Mouse (Mus musculus): Measurements from ENCODE around the gene Chd3. TPM values are rescaled to one million over a fixed set of nuclear protein-coding genes. Genes with fewer than 3 reads are reported as not detected.

Gene Chd3
- total RNA-seq, 2 experiments from 2014 or later = 525 to 527 TPM

DNA sequence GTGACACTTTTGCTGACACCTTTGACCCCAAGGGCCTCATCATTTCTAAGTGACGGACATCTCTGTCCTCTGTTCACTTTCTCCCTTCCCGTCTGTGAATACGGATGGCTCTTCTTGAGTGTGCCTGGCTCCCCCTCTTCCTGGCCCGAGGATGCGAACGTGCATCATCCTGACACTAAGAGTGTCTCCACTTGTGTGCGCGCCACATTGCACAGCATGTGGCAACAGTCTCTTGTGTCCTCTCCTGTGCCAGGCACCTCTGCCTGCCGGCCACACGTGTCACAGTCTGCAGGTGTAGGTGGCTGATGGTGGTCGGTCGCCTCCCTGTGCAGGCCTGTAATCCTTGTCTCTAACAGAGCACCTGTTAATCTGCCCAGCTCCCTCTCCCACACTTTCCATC lies 2.4 kb upstream of the Chd3 start:
- no peak for DNase-seq (ENCODE audit: extremely low spot score in 1 of 2, low spot score in 2 of 2)
- intact Hi-C loops (cut with DNase I) = no loop called here

DNA sequence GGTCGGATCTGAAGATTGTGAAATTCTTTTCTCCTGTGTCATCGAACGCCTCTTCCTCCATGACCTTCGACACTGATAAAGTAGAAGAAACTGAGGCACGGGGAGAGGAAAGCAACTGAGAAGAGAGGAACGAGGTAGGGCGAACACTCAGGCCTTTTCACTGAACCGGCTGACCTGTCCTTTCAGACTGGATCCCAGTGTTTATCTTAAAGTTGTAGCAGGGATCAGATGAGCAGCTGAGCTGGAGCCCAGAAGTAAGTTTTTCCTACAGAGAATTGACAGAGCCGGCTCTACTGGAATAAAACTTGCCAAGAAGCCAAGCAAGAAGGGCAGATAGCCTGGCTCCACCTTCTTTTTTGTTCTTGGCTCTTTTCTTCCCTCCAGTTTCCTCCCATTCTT lies 1.6 kb upstream of the Chd3 start:
- no peak for DNase-seq (ENCODE audit: extremely low spot score in 1 of 2, low spot score in 2 of 2)
- intact Hi-C loops (cut with DNase I) = no loop called here

DNA sequence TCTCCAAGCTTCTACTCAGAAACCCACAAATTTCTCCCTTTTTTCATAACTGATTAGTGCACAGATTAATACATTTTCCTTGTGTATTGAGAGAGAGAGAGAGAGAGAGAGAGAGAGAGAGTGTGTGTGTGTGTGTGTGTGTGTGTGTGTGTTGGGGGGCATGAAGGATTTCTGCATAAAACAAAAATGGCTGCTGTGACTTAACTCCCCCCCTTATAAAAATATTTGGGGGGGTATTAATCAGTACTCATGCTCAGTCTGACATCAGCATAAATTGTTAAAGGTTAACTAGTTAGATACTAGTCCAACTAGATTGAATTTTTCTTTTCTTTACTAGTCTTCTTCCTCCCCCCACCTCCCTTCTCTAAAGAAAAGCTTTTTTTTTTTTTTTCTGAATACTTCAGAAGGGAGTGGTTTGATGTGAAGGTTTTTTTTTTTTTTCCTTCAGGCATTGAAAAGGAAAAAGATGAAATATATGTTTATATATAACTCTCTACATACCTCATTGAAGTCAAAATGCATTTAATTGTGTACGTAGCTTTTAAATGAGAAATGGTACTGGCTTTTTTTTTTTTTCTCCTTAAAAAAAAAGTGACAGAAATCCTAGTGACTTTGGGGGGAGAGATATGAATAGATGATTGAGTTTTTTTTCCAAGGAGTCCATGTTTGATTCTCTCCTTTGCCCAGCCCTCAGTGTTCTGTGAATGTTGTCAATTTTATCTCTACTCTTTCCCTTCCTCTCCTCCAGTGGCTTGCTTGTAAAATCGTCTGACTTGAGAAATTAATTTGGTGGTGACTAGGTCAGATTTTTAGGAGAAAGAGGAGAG lies 997 bp upstream of the Chd3 start:
- no peak for DNase-seq (ENCODE audit: extremely low spot score in 1 of 2, low spot score in 2 of 2)
- intact Hi-C loops (cut with DNase I) = loop anchor here (5.0 kb wide), 1 partner anchor 38 kb away; no protein-coding TSS in a partner anchor

DNA sequence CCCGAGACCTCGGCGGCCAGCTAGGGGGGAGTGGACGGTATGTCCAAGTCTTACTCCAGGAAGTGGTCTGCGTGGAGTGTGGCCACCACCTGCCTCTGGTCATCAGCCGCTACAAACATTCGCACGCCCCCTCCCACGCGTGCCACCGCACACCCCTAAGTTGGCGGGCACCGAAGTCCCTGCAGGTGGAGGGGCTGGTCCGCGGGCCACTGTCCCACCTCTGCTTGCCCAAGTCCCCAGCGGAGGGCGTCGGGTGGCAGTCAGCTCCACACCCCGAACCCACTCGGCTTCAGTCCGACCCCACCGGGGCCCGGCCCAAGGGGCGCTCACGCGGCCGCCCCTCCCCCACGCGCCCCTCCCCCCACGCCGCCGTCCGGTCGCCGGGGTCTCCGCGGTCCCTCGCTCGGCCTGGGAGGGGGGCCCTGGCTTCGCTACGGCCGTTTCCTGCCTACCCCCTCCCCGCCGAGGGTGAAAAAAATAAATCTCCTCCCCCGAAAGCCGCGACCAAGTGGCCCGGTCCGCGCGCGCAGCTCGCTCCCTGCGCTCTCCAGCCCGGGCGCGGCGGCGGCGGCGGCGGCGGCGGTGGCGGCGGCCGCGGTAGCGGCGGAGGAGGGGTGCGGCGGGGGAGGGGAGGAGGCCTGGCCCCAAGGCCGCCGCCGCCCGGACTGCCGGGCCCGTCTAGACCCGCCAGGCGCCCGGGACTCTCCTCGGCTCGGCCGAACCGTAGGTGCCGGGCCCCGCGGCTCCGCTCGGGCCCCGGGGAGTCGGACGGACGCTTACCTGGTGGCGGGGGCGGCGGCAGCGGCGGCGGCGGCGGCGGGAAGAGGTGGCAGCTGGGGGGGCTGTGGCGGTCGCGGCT lies 621 bp downstream of the Chd3 start:
- intact Hi-C loops (cut with DNase I) = loop anchor here (5.0 kb wide), 1 partner anchor 36 kb away; no protein-coding TSS in a partner anchor
- DNase-seq (ENCODE audit: extremely low spot score in 1 of 2, low spot score in 2 of 2) = peak in 1 of 2 experiments; percentile 74

DNA sequence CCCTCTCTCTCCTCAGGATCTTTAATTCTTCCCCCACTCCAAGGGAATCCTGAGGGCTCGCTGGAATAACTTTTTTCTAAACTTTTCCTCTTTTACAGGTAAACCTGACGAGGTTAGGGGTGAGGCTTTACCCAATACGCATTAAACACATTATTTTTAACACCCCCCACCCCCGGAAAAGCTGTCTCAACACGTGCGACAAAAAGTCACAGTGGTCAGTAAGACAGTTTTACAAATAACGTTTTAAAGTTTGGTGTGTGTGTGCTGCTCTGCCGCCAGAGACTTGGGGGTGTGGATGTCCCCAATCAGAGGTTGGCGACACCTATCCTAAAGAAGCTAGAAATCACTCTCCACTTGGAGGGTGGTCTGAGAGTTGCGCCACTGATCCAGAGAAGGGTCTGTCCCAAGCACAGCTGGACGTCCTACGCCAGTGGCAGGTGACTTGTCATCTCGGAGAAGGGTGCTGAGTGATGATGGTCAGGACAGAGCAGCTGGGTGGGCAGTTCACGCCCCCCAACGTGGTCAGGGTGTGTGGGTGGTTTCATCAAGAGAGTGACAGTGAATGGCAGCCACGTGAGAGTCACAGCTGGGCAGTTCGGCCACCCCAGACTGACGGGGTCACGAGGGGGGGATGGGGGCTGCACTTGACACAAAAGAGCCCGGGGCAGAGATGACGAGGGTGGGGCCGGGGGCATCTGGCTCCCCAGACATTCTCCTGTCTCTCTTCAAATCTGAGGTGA lies 1.4 kb downstream of the Chd3 start:
- DNase-seq (ENCODE audit: extremely low spot score in 1 of 2, low spot score in 2 of 2) = peak in 1 of 2 experiments; percentile 68
- intact Hi-C loops (cut with DNase I) = loop anchor here (5.0 kb wide), 1 partner anchor 35 kb away; no protein-coding TSS in a partner anchor

DNA sequence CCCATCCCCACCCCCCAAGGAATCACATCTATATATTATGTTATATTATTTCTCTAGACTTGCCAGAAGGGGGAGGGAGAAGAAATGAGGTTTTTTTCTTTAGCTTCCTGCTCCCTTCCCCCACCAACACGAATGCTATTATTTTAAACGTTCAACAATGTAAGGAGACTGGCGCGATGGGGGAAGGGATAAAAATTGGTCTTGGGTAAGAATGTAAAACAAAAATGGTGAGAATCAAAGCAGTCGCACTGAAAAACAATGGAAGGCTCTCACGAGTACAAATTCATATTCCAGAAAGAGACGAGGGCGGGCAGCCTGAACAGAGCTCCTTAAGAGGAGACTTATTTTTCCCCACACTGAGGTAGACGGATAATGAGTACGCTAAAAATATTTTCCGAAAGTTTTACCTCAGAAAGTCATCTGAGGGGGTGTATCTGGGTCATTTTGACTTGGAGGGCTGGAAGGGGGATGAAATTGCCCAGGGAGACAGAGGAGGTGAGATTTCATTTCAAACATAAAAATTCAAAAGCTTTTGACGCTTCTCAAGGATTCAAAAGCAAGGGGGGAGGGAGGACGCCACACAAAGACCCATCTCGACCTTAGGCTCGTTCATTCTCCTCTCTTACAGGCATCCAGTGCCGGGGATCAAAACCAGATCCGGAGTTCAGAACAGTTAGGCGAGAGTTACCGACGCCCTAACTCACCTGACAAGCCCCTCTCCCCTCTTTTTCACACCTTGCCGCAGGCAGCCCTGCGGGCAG lies 2.2 kb downstream of the Chd3 start:
- intact Hi-C loops (cut with DNase I) = loop anchor here (5.0 kb wide), 1 partner anchor 35 kb away; no protein-coding TSS in a partner anchor
- DNase-seq (ENCODE audit: extremely low spot score in 1 of 2, low spot score in 2 of 2) = no peak

DNA sequence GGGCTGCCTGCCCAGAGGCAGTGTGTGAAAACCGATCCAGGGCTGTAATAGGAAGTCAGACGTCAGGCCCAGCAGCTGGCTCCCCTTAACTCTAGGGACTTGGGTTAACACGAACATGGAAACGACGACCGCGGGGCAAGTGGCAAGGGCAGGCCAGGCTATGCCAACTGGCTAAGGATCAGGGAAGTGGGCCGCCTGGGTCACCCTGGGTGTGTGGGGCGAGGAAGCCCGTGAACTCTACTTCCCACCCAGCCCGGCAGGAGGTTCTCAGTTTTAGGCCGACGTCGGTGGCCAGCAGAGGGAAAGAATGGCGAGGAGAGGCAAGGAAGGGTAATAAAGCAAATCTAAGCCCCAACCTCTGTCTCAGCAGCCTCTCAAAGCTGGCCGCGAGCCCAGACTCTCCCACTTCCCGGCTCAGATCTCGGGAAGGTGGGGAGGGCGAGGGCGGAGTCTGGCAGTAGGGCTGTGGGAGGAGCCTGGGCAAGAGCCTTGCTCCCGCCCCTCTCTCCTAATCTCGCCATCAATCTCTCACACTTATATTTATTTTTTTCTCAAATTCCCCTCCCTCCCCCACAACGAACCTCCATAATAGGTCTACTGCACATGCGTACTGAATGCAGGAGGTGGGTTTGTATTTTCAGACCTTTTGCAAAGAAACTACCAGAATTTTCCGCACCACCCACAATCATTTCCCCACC lies 2.9 kb downstream of the Chd3 start:
- peak; percentile 95 to 99 for DNase-seq (ENCODE audit: extremely low spot score in 1 of 2, low spot score in 2 of 2)
- intact Hi-C loops (cut with DNase I) = loop anchor here (5.0 kb wide), 1 partner anchor 34 kb away; no protein-coding TSS in a partner anchor

DNA sequence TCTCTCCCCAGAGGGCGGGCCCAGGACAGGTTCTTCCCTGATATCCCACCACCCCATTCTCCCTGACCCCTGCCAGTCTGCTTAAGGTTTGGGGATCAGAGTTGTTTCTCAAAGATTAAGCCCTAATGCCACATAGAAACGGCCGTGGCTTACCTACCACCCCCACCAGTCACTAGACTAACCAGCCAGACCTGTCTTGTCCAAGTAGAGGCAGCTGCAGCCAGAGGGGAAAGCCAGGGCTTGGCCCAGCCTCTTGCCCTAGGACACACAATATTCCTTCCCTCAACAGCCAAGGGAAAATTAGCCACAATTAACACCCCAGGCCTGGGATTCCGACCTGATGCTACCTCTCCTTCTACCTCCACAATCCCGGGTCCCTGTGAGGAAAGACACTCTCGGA lies 3.5 kb downstream of the Chd3 start:
- DNase-seq (ENCODE audit: extremely low spot score in 1 of 2, low spot score in 2 of 2) = no peak
- intact Hi-C loops (cut with DNase I) = loop anchor here (5.0 kb wide), 1 partner anchor 33 kb away; no protein-coding TSS in a partner anchor

DNA sequence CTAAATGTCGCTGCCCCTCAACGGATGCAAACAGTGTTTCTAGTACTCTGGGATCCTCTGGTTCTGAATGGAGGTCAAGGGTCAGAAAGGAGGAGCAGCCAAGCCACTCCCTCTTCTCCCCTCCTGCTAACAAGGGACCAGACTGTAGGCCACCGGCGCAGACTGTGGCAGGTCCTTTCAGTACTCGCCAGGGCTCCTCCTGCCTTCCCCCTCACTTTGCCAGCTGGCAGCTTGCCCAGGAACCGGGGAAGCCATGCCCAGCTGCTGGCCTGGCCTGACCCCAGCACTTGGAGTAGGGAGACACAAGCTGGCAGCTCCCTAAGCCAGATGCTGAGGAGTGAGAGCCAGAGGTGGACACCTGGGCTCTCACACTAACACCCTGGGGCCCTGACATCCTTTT lies 4.3 kb downstream of the Chd3 start:
- intact Hi-C loops (cut with DNase I) = loop anchor here (5.0 kb wide), 1 partner anchor 33 kb away; no protein-coding TSS in a partner anchor
- DNase-seq (ENCODE audit: extremely low spot score in 1 of 2, low spot score in 2 of 2) = peak; percentile 92 to 98

DNA sequence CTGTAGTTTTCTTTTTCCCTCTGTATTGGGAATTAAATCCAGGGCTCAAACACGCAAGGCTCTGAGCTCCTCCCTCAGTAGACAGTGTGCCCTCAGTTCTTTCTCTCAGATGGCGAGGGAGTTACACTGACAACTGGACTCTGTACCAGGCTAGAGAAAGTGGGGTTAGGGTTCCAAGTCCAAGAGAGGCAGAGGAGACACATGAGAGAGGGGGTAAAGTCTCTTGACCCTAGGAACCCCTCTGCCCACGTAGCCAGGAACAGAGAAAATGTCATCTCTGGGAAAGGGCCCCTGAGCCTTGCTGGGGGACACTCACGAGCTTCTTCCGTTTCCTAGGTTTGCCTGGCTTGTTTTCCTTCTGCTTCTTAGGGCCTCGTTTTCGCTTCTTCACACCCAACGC lies 4.8 kb downstream of the Chd3 start:
- no peak for DNase-seq (ENCODE audit: extremely low spot score in 1 of 2, low spot score in 2 of 2)
- intact Hi-C loops (cut with DNase I) = no loop called here

DNA sequence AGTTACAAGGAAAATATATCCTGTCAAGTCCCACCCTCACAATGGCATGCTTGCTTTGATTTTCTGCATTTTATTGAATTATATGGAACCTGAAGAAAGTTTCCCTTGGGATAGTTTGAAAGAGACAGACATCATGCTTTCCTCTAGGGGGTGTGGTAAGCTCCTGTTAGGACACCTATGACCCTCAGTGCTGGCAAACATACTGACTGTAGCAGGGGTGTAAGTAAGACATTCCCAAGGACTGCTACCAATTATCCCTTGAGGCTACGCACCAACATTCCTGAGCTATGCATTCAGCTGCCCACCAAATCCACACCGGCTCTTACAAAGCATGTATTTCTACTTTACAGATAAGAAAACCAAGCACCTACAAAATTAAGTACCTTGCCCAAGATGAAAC lies 6.7 kb downstream of the Chd3 start:
- intact Hi-C loops (cut with DNase I) = loop anchor here (2.0 kb wide), 1 partner anchor 14 kb away; no protein-coding TSS in a partner anchor
- DNase-seq (ENCODE audit: extremely low spot score in 1 of 2, low spot score in 2 of 2) = no peak

DNA sequence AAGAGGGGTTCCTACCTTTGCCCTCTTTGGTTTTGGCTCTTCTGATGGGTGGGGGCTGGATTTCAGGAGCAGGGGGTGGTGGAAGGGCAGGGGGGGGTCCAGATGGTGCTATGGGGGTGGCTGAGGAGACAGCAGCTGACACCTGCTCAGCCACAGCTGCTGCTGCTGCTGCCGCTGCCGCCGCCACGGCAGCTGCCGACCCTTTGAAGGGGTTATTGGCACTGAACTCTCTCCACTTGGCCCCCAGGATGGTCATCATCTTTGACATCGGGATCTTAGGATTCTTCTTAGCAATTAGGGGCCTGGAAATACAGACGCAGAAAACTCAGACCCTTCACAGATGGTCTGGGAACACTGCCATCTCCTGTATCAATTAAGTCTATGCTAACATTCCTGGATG lies 7.2 kb downstream of the Chd3 start:
- DNase-seq (ENCODE audit: extremely low spot score in 1 of 2, low spot score in 2 of 2) = no peak
- intact Hi-C loops (cut with DNase I) = loop anchor here (2.0 kb wide), 1 partner anchor 13 kb away; no protein-coding TSS in a partner anchor

DNA sequence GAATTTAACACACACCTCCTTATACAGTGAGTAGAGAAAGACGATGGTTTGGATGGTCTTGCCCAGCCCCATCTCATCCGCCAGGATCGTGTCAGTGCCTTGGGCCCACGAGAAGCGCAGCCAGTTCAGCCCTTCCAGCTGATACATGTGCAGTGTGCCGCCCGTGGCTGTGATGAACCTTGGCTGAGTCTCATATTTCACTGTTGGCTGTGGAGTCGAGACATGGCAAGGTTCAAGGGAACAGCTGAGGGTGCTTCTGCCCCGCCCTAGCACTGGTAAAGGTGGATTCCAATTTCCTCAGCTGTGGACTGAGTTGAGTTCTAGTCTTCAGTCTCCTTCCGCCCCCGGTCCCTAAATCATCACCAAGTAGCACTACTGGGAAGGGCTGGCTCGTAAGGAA lies 11.5 kb downstream of the Chd3 start:
- intact Hi-C loops (cut with DNase I) = no loop called here

DNA sequence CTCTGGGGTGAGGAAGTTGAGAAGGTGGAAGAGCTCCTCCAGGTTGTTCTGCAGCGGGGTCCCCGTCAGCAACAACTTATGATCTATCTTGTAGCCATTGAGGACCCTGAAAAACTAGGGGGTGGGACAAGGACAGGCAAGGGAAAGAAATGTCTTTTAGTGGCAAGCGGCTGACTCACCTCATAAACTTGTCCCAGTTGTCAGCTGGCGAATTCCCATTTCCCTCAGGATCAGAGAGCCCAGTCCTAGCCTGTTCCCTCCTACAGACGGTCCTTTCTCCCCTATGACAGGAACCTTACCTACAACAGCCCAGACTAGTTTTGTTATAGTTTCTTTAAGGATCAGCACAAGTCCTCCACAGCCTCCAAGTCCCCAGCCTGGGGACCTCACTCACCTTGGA lies 12.7 kb downstream of the Chd3 start:
- intact Hi-C loops (cut with DNase I) = no loop called here
- DNase-seq (ENCODE audit: extremely low spot score in 1 of 2, low spot score in 2 of 2) = no peak

More for the DNA sequence above, 11.5 kb downstream of the Chd3 start:
- DNase-seq (ENCODE audit: extremely low spot score in 1 of 2, low spot score in 2 of 2) = no peak

DNA sequence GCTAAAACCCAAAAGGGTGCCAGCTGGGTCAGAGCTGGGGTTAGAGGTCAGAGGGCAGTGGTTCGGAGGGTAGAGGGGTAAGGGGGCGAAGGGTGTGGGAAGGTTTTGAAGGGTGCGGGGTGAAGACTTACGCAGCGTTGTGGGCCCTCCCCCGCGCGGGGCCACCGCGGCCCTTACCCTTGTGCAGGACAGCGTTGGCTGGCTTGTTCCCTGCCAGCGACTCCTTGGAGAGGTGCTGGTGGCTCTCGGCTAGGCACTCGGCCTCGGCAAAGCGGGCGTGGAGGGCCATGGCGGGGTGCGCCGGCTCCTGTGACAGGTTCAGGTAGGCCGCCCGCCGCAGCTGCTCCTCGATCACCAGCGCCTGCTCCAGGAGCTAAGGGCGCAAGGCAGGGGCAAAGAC lies 22.8 kb downstream of the Chd3 start:
- no peak for DNase-seq (ENCODE audit: extremely low spot score in 1 of 2, low spot score in 2 of 2)
- intact Hi-C loops (cut with DNase I) = no loop called here

DNA sequence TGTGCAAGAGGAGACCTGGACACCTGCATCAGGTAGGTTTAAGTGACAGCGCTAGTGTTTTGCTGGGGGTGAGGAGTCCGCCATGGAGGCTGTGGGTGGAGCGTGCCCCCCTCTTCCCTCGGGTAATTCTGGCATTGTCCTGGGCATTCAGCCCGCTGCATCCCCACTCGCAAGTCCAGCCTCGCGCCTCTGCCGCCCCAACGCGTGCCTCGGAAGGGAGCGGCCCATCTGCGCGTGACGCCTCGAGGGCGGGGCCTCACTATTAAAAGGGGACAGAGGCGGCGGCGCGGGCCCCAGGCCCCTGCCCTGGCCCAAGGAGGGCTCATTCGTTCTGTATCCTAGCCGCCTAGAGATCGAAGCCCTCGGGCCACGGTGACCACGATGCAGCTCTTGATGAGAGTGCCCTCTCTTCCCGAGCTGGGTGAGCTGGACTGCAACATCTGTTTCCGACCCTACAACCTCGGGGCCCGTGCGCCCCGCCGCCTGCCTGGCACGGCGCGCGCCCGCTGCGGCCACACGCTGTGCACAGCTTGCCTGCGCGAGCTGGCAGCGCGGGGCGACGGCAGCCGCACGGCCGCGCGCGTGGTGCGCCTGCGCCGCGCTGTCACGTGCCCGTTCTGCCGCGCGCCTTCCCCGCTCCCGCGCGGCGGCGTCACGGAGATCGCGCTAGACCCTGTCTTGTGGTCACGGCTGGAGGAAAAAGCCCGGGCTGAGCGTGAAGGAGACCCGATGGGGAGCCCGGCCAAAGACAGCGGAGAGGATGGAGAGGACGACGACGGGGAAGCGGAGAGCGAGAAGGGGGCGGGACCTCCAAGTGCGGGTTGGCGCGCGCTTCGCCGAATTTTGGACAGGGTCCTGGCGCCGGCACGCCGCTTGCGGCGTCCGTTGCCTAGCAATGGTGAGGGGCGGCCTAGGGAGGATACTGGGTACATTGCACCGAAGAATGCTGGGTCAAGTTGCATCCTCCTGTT lies 28.8 kb downstream of the Chd3 start, which contains the start of gene Rnf227:
Gene Rnf227 (plus strand): TSS at position 301 of the 971 bp plus-strand sequence.
- intact Hi-C loops (cut with DNase I) = no loop called here
- DNase-seq (ENCODE audit: extremely low spot score in 1 of 2, low spot score in 2 of 2) = peak; percentile 51 to 82

All from left cerebral cortex, postnatal 10 days (tissue).